Comparison of ENCODE assay signal across 30 mouse cellular contexts in genomic region chr11:70865223-70865622, GRCm38 (mm10). TPM values are rescaled to one million over a fixed set of nuclear protein-coding genes. Genes with fewer than 3 reads are reported as not detected.
A peak's percentile ranks its signal among the peaks of the same experiment; 100 is the strongest.
DNase-seq lines count a peak whose midpoint lies in the region; ATAC-seq and TF ChIP-seq lines count a peak whose summit lies in the region.
"Had no signal": no experiment of that assay in that cellular context is flagged by ENCODE, and none has a peak within 500 bp of the region (broad histone marks: within the 10 kb centered on the region; RNA-seq: fewer than 3 reads in every experiment).

No protein-coding gene starts in this region.

- TF ChIP-seq EP300 in heart, adult 2 months (IDR thresholded peaks at IDR 0.05; ENCODE audit: insufficient read depth, low read depth, low read length): no peak

- TF ChIP-seq POLR2A in bone marrow macrophage, adult 2 months (IDR thresholded peaks at IDR 0.05; ENCODE audit: borderline replicate concordance, low read depth, low read length): no peak
- no peak for TF ChIP-seq POLR2A in heart, adult 2 months (IDR thresholded peaks at IDR 0.05; ENCODE audit: insufficient read depth, low read depth, low read length)

- H3K36me3 ChIP-seq in C2C12 (ENCODE audit: control insufficient read depth, insufficient read depth): no peaks in the 10 kb centered on the region
- no peaks in the 10 kb centered on the region for H3K36me3 ChIP-seq in macrophage (ENCODE audit: inconsistent target)
- H3K36me3 ChIP-seq in heart, adult 2 months (ENCODE audit: control insufficient read depth, insufficient read depth, low read length): no peaks in the 10 kb centered on the region
- H3K36me3 ChIP-seq: embryonic facial prominence, embryonic 13.5 days; embryonic facial prominence, embryonic 15.5 days; forebrain, embryonic 15.5 days had no signal

- ATAC-seq in inflammation-experienced regulatory T-cells, adult 6 months: no peak
- ATAC-seq: activated CD4-positive, CD25-positive, alpha-beta regulatory T cell, adult 4 months; CD4-positive, CD25-positive, alpha-beta regulatory T cell, adult 4 months; forebrain, embryonic 13.5 days; forebrain, embryonic 15.5 days; forebrain, postnatal 0 days; Patski had no signal

- H3K4me1 ChIP-seq in bone marrow macrophage, adult 2 months (ENCODE audit: control insufficient read depth, insufficient read depth, low read length): peaks cover 33% of the 10 kb centered on the region
- peaks cover 1% of the 10 kb centered on the region for H3K4me1 ChIP-seq in heart, adult 2 months (ENCODE audit: control insufficient read depth, insufficient read depth, low read length)
- H3K4me1 ChIP-seq: embryonic facial prominence, embryonic 13.5 days had no signal

- intact Hi-C loops in heart, adult 2 months (cut with DNase I): no loop called here

- WGBS in macrophage (ENCODE audit: missing documents): 96% methylated on average over 2 of the region's 2 CpGs
- WGBS in heart, adult 2 months: 84% methylated on average over 2 of the region's 2 CpGs

- no peaks in the 10 kb centered on the region for H3K27me3 ChIP-seq in C2C12 (ENCODE audit: control insufficient read depth, insufficient read depth, insufficient read length)
- H3K27me3 ChIP-seq in heart, adult 2 months (ENCODE audit: control insufficient read depth, insufficient read depth, low read length): no peaks in the 10 kb centered on the region
- H3K27me3 ChIP-seq: CH12.LX; embryonic facial prominence, embryonic 13.5 days; embryonic facial prominence, embryonic 15.5 days; forebrain, embryonic 13.5 days; forebrain, embryonic 15.5 days; Patski had no signal

- no peak overlapping the region for H3ac ChIP-seq in C2C12 (ENCODE audit: control insufficient read depth, insufficient read length, low read depth)

- peaks cover 63% of the 10 kb centered on the region for H3K79me3 ChIP-seq in C2C12 (ENCODE audit: low read depth)

- H3K79me2 ChIP-seq in C2C12 (ENCODE audit: control insufficient read depth, insufficient read depth): peaks cover 100% of the 10 kb centered on the region
- H3K79me2 ChIP-seq in macrophage (ENCODE audit: inconsistent target): peaks cover 100% of the 10 kb centered on the region
- peaks cover 6% of the 10 kb centered on the region for H3K79me2 ChIP-seq in heart, adult 2 months (replicated peaks; ENCODE audit: control insufficient read depth, insufficient read depth, low read length)

- H3K4me3 ChIP-seq in C2C12 (ENCODE audit: insufficient read depth, poor library complexity, severe bottlenecking) (no peak overlapping the region), macrophage (ENCODE audit: inconsistent target) (no peak overlapping the region)
- no peak overlapping the region for H3K4me3 ChIP-seq in bone marrow macrophage, adult 2 months (ENCODE audit: insufficient read depth, low read length)
- H3K4me3 ChIP-seq in heart, adult 2 months: no peak overlapping the region
- H3K4me3 ChIP-seq: embryonic facial prominence, embryonic 13.5 days; embryonic facial prominence, embryonic 15.5 days; forebrain, embryonic 13.5 days; forebrain, embryonic 15.5 days had no signal

- DNase-seq in heart, adult 2 months: no peak
- DNase-seq in gastrocnemius, postnatal 25 days: no peak
- DNase-seq: adrenal gland, adult 8-10 months; adrenal gland, postnatal 14 days; adrenal gland, postnatal 36 days; cerebellum, adult 11 months; cerebellum, adult 18-20 months; cerebellum, adult 8-10 months; cerebellum, adult 9-11 months; cerebellum, postnatal 14 days; cerebellum, postnatal 36 days; embryo, embryonic 11 days; forebrain, postnatal 0 days had no signal

- TF ChIP-seq CTCF in C2C12 (IDR thresholded peaks at IDR 0.05; ENCODE audit: control insufficient read depth, insufficient read depth, insufficient read length): no peak
- TF ChIP-seq CTCF in bone marrow macrophage, adult 2 months (IDR thresholded peaks at IDR 0.05; ENCODE audit: low read depth, low read length): no peak
- TF ChIP-seq CTCF in heart, adult 2 months (IDR thresholded peaks at IDR 0.05): no peak

- H3K9ac ChIP-seq in heart, adult 2 months (ENCODE audit: low read depth, low read length): no peak overlapping the region
- H3K9ac ChIP-seq: embryonic facial prominence, embryonic 13.5 days; embryonic facial prominence, embryonic 15.5 days; forebrain, embryonic 13.5 days; forebrain, embryonic 15.5 days; forebrain, postnatal 0 days had no signal

- peak overlapping the region; percentile 77 for H3K27ac ChIP-seq in bone marrow macrophage, adult 2 months (ENCODE audit: insufficient read depth, low read depth, low read length)
- peak overlapping the region; percentile 15 for H3K27ac ChIP-seq in macrophage
- no peak overlapping the region for H3K27ac ChIP-seq in heart, adult 2 months
- H3K27ac ChIP-seq: embryonic facial prominence, embryonic 13.5 days; embryonic facial prominence, embryonic 15.5 days; forebrain, embryonic 13.5 days; forebrain, embryonic 15.5 days had no signal

TF ChIP-seq in C2C12, 6 proteins besides CTCF, POLR2A, EP300 and RAD21:
- TF ChIP-seq MYOG (IDR thresholded peaks at IDR 0.05; ENCODE audit: control insufficient read depth, extremely low read depth, insufficient read length): no peak
- peak; percentile 58 for TF ChIP-seq MYOD1 (IDR thresholded peaks at IDR 0.05; ENCODE audit: control insufficient read depth, insufficient read length, low read depth)
- TF ChIP-seq MAX (IDR thresholded peaks at IDR 0.05): no peak
- TF ChIP-seq CEBPB (IDR thresholded peaks at IDR 0.05; ENCODE audit: low read depth): no peak
- no peak for TF ChIP-seq USF1 (IDR thresholded peaks at IDR 0.05; ENCODE audit: low read depth)

RNA-seq across cellular contexts. Expression of gene Rabep1, which starts 20.6 kb away (rescaled TPM):
- polyA plus RNA-seq in C2C12 (2012; fragmentation: generic; extraction: Trizol) (11.9 TPM), macrophage (2018) (27.9 to 38.0 TPM (median 32.0 TPM) in 3 replicates)
- 49.2 and 51.8 TPM in 2 replicates for polyA plus RNA-seq in bone marrow macrophage, adult 2 months (2012; ENCODE audit: insufficient read depth, insufficient read length, missing spikeins)
- total RNA-seq in macrophage (2018; cell fraction: chromatin; rRNA removed): 100 to 1,000 TPM; 107 to 236 (median 170) TPM
- 10 to 100 TPM; 37.8 to 63.8 (median 49.3) TPM for total RNA-seq in macrophage (2018; cell fraction: cytosol; rRNA removed)
- total RNA-seq in macrophage (2018; cell fraction: nucleus; rRNA removed): 100 to 1,000 TPM in 13 of 26 experiments, 10 to 100 TPM in 13; 58.5 to 165 (median 99.2) TPM
- 10 to 100 TPM; 36.0 to 37.2 TPM for total RNA-seq in heart, adult 2 months (2021)
- 3.7 and 7.7 TPM in 2 replicates for polyA plus RNA-seq in heart, adult 2 months (2012; rRNA removed)
- 10 to 100 TPM in 2 of 3 experiments, 1 to 10 TPM in 1; 9.9 to 13.0 (median 11.4) TPM for polyA plus RNA-seq in inflammation-experienced regulatory T-cells, adult 6 months (2017; shearing (Covaris generic))
- 10 to 100 TPM; 28.4 to 29.2 TPM for total RNA-seq in gastrocnemius, postnatal 25 days (2021)

RNA-seq across cellular contexts. Expression of gene Scimp, which starts 52.8 kb away (rescaled TPM):
- polyA plus RNA-seq in C2C12 (2012; fragmentation: generic; extraction: Trizol) (not detected), macrophage (2018) (1.2 to 5.3 TPM (median 2.4 TPM) in 3 replicates)
- 1.1 TPM in 1 of 2 replicates, not detected in the other for polyA plus RNA-seq in bone marrow macrophage, adult 2 months (2012; ENCODE audit: insufficient read depth, insufficient read length, missing spikeins)
- total RNA-seq in macrophage (2018; cell fraction: chromatin; rRNA removed): 1 to 10 TPM in 10 of 26 experiments, under 1 TPM in 3, not detected in 13; 0.74 to 3.1 (median 1.2) TPM
- 10 to 100 TPM in 8 of 26 experiments, 1 to 10 TPM in 18; 1.1 to 16.8 (median 5.2) TPM for total RNA-seq in macrophage (2018; cell fraction: cytosol; rRNA removed)
- 10 to 100 TPM in 4 of 26 experiments, 1 to 10 TPM in 17, under 1 TPM in 2, not detected in 3; 0.75 to 12.7 (median 3.5) TPM for total RNA-seq in macrophage (2018; cell fraction: nucleus; rRNA removed)
- total RNA-seq in heart, adult 2 months (2021): under 1 TPM; 0.27 to 0.70 TPM
- polyA plus RNA-seq in heart, adult 2 months (2012; rRNA removed): 0.84 and 1.00 TPM in 2 replicates
- 1 to 10 TPM in 1 of 3 experiments, under 1 TPM in 1, not detected in 1; 0.67 to 1.1 TPM for polyA plus RNA-seq in inflammation-experienced regulatory T-cells, adult 6 months (2017; shearing (Covaris generic))
- not detected for total RNA-seq in gastrocnemius, postnatal 25 days (2021)
- total RNA-seq: common myeloid progenitor, adult 5-6 weeks; forebrain, postnatal 0 days; G1E had no signal
- polyA plus RNA-seq: brain, embryonic 14.5 days; embryonic facial prominence, embryonic 11.5 days; embryonic facial prominence, embryonic 15.5 days; forebrain, embryonic 11.5 days; forebrain, embryonic 13.5 days; forebrain, embryonic 15.5 days; forebrain, postnatal 0 days; G1E had no signal
